Mouse (Mus musculus) adrenal gland, adult 8-10 months (tissue): ENCODE measurements around the gene Tmem102. TPM values are rescaled to one million over a fixed set of nuclear protein-coding genes. Genes with fewer than 3 reads are reported as not detected.

Source experiments
- DNase-seq: peaks from one replicate; pipeline ENCODE4 v3.0.0; 2022
- total RNA-seq, 4 experiments: library from RNA; stranded (reverse); gene quantifications; 2 replicates each; pipeline ENCODE4 v1.2.4; 2022

Tmem102 gene
- total RNA-seq, 4 experiments from 2014 or later = 0.45 to 1.1 (median 0.72) TPM

DNA sequence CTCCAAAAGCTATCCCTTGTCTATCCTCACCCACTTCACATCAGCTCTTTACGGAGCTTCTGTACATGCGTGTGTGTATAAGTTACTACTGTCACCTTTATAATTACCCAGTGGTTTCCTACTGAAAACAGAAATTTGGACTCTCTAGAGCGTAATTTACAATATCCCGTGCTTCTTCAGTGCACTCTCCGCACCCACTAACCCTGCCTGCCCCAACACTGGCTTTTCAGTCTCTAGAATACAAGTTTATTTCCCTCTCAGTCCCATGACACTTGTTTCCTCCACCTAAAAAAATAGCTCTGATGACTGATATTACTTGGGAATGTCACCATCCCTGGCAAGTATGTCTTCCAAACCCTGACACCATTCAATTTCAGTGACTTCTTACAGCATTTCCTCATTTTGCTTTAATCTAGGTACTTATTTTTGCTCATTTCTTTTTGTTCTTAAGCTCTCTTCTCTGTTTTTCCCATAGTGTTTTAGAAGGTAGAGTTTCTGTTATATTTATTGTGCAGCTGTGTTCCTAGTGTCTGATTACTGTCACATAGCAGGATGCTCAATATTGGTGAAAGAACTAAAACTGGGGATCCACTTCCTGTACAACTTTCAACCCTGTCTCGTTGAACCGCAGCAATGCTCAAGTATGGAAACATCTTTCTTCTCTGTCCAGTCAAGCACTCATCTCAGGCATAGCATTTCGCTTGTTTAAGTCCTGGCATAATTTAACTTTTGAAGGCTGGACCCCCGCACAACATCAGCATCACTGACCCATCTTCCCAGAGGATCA, 47.9 kb downstream of the Tmem102 start:
- DNase-seq = no peak

DNA sequence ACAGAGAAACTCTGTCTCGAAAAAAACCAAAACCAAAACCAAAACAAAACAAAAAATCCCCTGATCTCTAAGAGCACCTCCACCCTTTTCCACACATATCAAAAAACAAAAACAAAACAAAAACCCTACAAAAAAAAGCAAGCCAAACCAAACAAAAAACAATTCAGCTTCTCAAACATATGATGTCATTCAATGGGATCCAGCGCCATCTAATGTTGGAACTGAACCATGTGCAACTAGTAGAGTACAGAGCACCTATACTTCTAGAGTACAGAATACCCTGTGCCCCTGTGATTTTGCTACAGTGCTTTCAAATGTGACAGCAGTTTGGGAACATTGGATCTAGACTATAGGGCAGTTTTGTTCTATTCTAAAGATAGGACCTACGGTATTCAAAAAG, 50.7 kb downstream of the Tmem102 start:
- no peak for DNase-seq

GRCm38 (mm10) chr11:69754233-69754632, 51.2 kb downstream of the Tmem102 start:
- no peak for DNase-seq

Other genes with a start within 250 kb of the Tmem102 start
- gene Efnb3, start 245.4 kb downstream of the Tmem102 start, total RNA-seq = under 1 TPM; 0.77 to 0.86 (median 0.81) TPM
- gene Wrap53, start 225.4 kb downstream of the Tmem102 start, total RNA-seq = 10 to 100 TPM in 3 of 4 experiments, 1 to 10 TPM in 1; 9.1 to 11.9 (median 11.0) TPM
- gene Trp53, start 225.3 kb downstream of the Tmem102 start, total RNA-seq = 10 to 100 TPM; 57.6 to 71.1 (median 64.0) TPM
- 10 to 100 TPM; 22.5 to 47.8 (median 38.2) TPM for gene Atp1b2, start 199.7 kb downstream of the Tmem102 start, total RNA-seq
- not detected for gene Shbg, start 187.7 kb downstream of the Tmem102 start, total RNA-seq
- 10 to 100 TPM in 2 of 4 experiments, 1 to 10 TPM in 2; 7.3 to 17.8 (median 12.8) TPM for gene Sat2, start 183.6 kb downstream of the Tmem102 start, total RNA-seq
- gene Fxr2, start 172.6 kb downstream of the Tmem102 start, total RNA-seq = 100 to 1,000 TPM in 1 of 4 experiments, 10 to 100 TPM in 3; 75.8 to 112 (median 91.2) TPM
- gene Sox15, start 150.3 kb downstream of the Tmem102 start, total RNA-seq = not detected
- gene Mpdu1, start 143.0 kb downstream of the Tmem102 start, total RNA-seq = 100 to 1,000 TPM; 107 to 123 (median 113) TPM
- 10 to 100 TPM; 17.9 to 43.8 (median 30.0) TPM for gene Cd68, start 139.5 kb downstream of the Tmem102 start, total RNA-seq
- 100 to 1,000 TPM; 500 to 614 (median 555) TPM for gene Eif4a1, start 133.2 kb downstream of the Tmem102 start, total RNA-seq
- 10 to 100 TPM; 72.5 to 92.1 (median 85.0) TPM for gene Senp3, start 123.5 kb downstream of the Tmem102 start, total RNA-seq
- 1 to 10 TPM; 2.5 to 7.3 (median 4.5) TPM for gene Tnfsf13, start 119.8 kb downstream of the Tmem102 start, total RNA-seq
- gene Tnfsf12, start 109.8 kb downstream of the Tmem102 start, total RNA-seq = 10 to 100 TPM; 24.1 to 47.6 (median 36.3) TPM
- gene Tnfsfm13, start 109.5 kb downstream of the Tmem102 start, total RNA-seq = 1 to 10 TPM; 3.4 to 8.4 (median 7.9) TPM
- 100 to 1,000 TPM in 2 of 4 experiments, 10 to 100 TPM in 2; 85.2 to 125 (median 101) TPM for gene Polr2a, start 47.0 kb downstream of the Tmem102 start, total RNA-seq
- gene Slc35g3, start 43.7 kb downstream of the Tmem102 start, total RNA-seq = not detected
- 100 to 1,000 TPM in 2 of 4 experiments, 10 to 100 TPM in 2; 73.0 to 121 (median 97.6) TPM for gene Zbtb4, start 39.7 kb downstream of the Tmem102 start, total RNA-seq
- gene Chrnb1, start 9.7 kb downstream of the Tmem102 start, total RNA-seq = 1 to 10 TPM; 1.5 to 8.1 (median 5.0) TPM
- 10 to 100 TPM in 2 of 4 experiments, 1 to 10 TPM in 2; 2.5 to 32.7 (median 16.9) TPM for gene Fgf11, start 3.8 kb downstream of the Tmem102 start, total RNA-seq
- not detected for gene Gm39566, start 9.7 kb upstream of the Tmem102 start, total RNA-seq
- not detected for gene Spem2, start 12.8 kb upstream of the Tmem102 start, total RNA-seq
- under 1 TPM in 1 of 4 experiments, not detected in 3; 0.38 TPM for gene Spem1, start 16.6 kb upstream of the Tmem102 start, total RNA-seq
- 10 to 100 TPM; 22.2 to 48.7 (median 35.8) TPM for gene Nlgn2, start 32.2 kb upstream of the Tmem102 start, total RNA-seq
- gene Tmem256, start 32.9 kb upstream of the Tmem102 start, total RNA-seq = 100 to 1,000 TPM; 122 to 164 (median 149) TPM
- gene Plscr3, start 40.8 kb upstream of the Tmem102 start, total RNA-seq = 10 to 100 TPM; 40.2 to 69.1 (median 62.1) TPM
- under 1 TPM in 2 of 4 experiments, not detected in 2; 0.11 to 0.20 TPM for gene Tnk1, start 53.1 kb upstream of the Tmem102 start, total RNA-seq
- gene Tmem95, start 72.4 kb upstream of the Tmem102 start, total RNA-seq = not detected
- gene Kctd11, start 75.8 kb upstream of the Tmem102 start, total RNA-seq = 1 to 10 TPM; 4.3 to 6.2 (median 5.5) TPM
- 1 to 10 TPM in 2 of 4 experiments, under 1 TPM in 2; 0.31 to 1.9 (median 0.86) TPM for gene Acap1, start 89.9 kb upstream of the Tmem102 start, total RNA-seq
- 1 to 10 TPM in 1 of 4 experiments, under 1 TPM in 3; 0.23 to 2.4 (median 0.71) TPM for gene 2810408A11Rik, start 95.4 kb upstream of the Tmem102 start, total RNA-seq
- gene Neurl4, start 95.4 kb upstream of the Tmem102 start, total RNA-seq = 10 to 100 TPM; 36.4 to 71.4 (median 51.5) TPM
- 10 to 100 TPM; 44.0 to 72.7 (median 52.0) TPM for gene Gps2, start 108.3 kb upstream of the Tmem102 start, total RNA-seq
- gene Eif5a, start 116.3 kb upstream of the Tmem102 start, total RNA-seq = 100 to 1,000 TPM; 468 to 561 (median 519) TPM
- gene Ybx2, start 130.2 kb upstream of the Tmem102 start, total RNA-seq = 10 to 100 TPM in 3 of 4 experiments, 1 to 10 TPM in 1; 6.3 to 13.9 (median 11.8) TPM
- 10 to 100 TPM; 36.5 to 90.1 (median 50.0) TPM for gene Slc2a4, start 142.6 kb upstream of the Tmem102 start, total RNA-seq
- gene Cldn7, start 159.2 kb upstream of the Tmem102 start, total RNA-seq = under 1 TPM in 1 of 4 experiments, not detected in 3; 0.55 TPM
- 100 to 1,000 TPM; 109 to 125 (median 120) TPM for gene Ctdnep1, start 175.5 kb upstream of the Tmem102 start, total RNA-seq
- gene Elp5, start 176.9 kb upstream of the Tmem102 start, total RNA-seq = 10 to 100 TPM; 56.9 to 87.4 (median 73.6) TPM
- gene Gabarap, start 185.5 kb upstream of the Tmem102 start, total RNA-seq = 100 to 1,000 TPM; 369 to 430 (median 397) TPM
- gene Phf23, start 190.2 kb upstream of the Tmem102 start, total RNA-seq = 10 to 100 TPM; 55.7 to 61.0 (median 58.4) TPM
- 10 to 100 TPM; 13.4 to 27.1 (median 20.5) TPM for gene Dvl2, start 195.0 kb upstream of the Tmem102 start, total RNA-seq
- gene Acadvl, start 209.8 kb upstream of the Tmem102 start, total RNA-seq = 100 to 1,000 TPM; 323 to 415 (median 392) TPM
- 10 to 100 TPM; 25.7 to 65.4 (median 45.9) TPM for gene Dlg4, start 211.3 kb upstream of the Tmem102 start, total RNA-seq
- under 1 TPM in 3 of 4 experiments, not detected in 1; 0.31 to 0.75 (median 0.38) TPM for gene Asgr1, start 248.5 kb upstream of the Tmem102 start, total RNA-seq